Mouse (Mus musculus): ENCODE measurements around the gene Sertad2.

DNA sequence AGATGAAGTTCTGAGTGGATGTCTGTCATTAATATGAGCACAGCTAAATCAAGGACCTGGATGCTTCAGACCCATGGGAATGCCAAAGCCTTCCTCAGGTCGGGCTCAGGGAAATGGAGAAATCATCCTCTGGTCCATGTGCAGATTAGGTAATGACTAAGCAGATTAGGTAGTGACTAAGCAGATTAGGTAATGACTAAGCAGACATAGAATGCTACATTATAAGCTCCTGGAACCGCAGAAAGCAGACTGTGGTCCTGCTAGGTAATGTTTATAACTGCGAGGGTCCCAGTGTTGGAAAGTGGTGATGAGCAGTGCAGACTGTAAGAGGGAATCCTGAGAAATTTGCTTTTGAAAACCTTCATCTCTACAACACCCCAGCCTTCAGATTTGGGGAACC is 4.6 kb upstream of the Sertad2 start:
- TF ChIP-seq CTCF (IDR thresholded peaks at IDR 0.05; ENCODE audit: insufficient read depth, low read depth, low read length), result no peak
- no peak for TF ChIP-seq POLR2A (IDR thresholded peaks at IDR 0.05; ENCODE audit: insufficient read depth, low read depth, low read length)

Data from olfactory bulb, adult 2 months (tissue).